Mouse (Mus musculus): ENCODE measurements around the gene Hipk1. TPM values are rescaled to one million over a fixed set of nuclear protein-coding genes. Genes with fewer than 3 reads are reported as not detected.
A peak's percentile ranks its signal among the peaks of the same experiment; 100 is the strongest.
"Not testable (repeated sequence)": the region's sequence is repeated elsewhere in the genome, so short reads cannot be mapped to it uniquely, and the experiment has no call there.

Hipk1 gene
- polyA plus RNA-seq, 1 experiment from 2014 or later, result 13.8 TPM

- no peak for ATAC-seq (replicated peaks; ENCODE audit: insufficient number of reproducible peaks, low FRiP score, low TSS enrichment, low read depth)
These were observed 41.1 kb upstream of the Hipk1 start, which contains the start of gene Bcl2l15 for GRCm38 (mm10) chr3:103832426-103832825. Bcl2l15 (plus strand) TSS chr3:103832601.

GRCm38 (mm10) chr3:103831146-103831545, 39.8 kb upstream of the Hipk1 start:
- no peaks in the 10 kb centered on the region for H3K36me3 ChIP-seq (replicated peaks; ENCODE audit: control insufficient read depth, insufficient read depth, low read depth, low read length)
- no peak for ATAC-seq (replicated peaks; ENCODE audit: insufficient number of reproducible peaks, low FRiP score, low TSS enrichment, low read depth)
- H3K4me3 ChIP-seq (ENCODE audit: low read depth, low read length), result no peak overlapping the region
- DNase-seq (ENCODE audit: low spot score), result no peak
- H3K4me2 ChIP-seq (ENCODE audit: low read depth, low read length), result no peak overlapping the region
- H3K9ac ChIP-seq (replicated peaks; ENCODE audit: low read length), result no peak overlapping the region
- H3K27me3 ChIP-seq (ENCODE audit: control insufficient read depth, insufficient read depth, low read length), result no peaks in the 10 kb centered on the region
- H3K27ac ChIP-seq (replicated peaks; ENCODE audit: low read depth, low read length), result no peak overlapping the region
- no peaks in the 10 kb centered on the region for H3K9me3 ChIP-seq (replicated peaks; ENCODE audit: control insufficient read depth, low read length)
- 81% methylated on average over 7 of the region's 7 CpGs for WGBS
- no peaks in the 10 kb centered on the region for H3K4me1 ChIP-seq (ENCODE audit: control insufficient read depth, insufficient read depth, low read length)

More at GRCm38 (mm10) chr3:103832426-103832825, 41.1 kb upstream of the Hipk1 start, which contains the start of gene Bcl2l15:
- no peak within 1 kb of the TSS for H3K9ac ChIP-seq (replicated peaks; ENCODE audit: low read length)
- no peaks in the 10 kb centered on the region for H3K4me1 ChIP-seq (ENCODE audit: control insufficient read depth, insufficient read depth, low read length)
- H3K4me3 ChIP-seq (ENCODE audit: low read depth, low read length), result no peak within 1 kb of the TSS
- H3K36me3 ChIP-seq (replicated peaks; ENCODE audit: control insufficient read depth, insufficient read depth, low read depth, low read length), result no peaks in the 10 kb centered on the region
- no peaks in the 10 kb centered on the region for H3K27me3 ChIP-seq (ENCODE audit: control insufficient read depth, insufficient read depth, low read length)
- no peaks in the 10 kb centered on the region for H3K9me3 ChIP-seq (replicated peaks; ENCODE audit: control insufficient read depth, low read length)
- no peak for DNase-seq (ENCODE audit: low spot score)
- H3K27ac ChIP-seq (replicated peaks; ENCODE audit: low read depth, low read length), result no peak within 1 kb of the TSS
- no peak within 1 kb of the TSS for H3K4me2 ChIP-seq (ENCODE audit: low read depth, low read length)

- H3K4me3 ChIP-seq (ENCODE audit: low read depth, low read length), result not testable (repeated sequence)
- 81% methylated on average over 1 of the region's 1 CpGs for WGBS
These were observed 39.3 kb upstream of the Hipk1 start for GRCm38 (mm10) chr3:103830681-103831080.

GRCm38 (mm10) chr3:103829036-103829435, 37.7 kb upstream of the Hipk1 start:
- WGBS, result 84% methylated on average over 3 of the region's 3 CpGs
- Histone ChIP-seq H3K4me2 (ENCODE audit: low read depth, low read length) (no peak overlapping the region), H3K36me3 (replicated peaks; ENCODE audit: control insufficient read depth, insufficient read depth, low read depth, low read length) (no peaks in the 10 kb centered on the region), H3K4me1 (ENCODE audit: control insufficient read depth, insufficient read depth, low read length) (no peaks in the 10 kb centered on the region), H3K9me3 (replicated peaks; ENCODE audit: control insufficient read depth, low read length) (no peaks in the 10 kb centered on the region), H3K27me3 (ENCODE audit: control insufficient read depth, insufficient read depth, low read length) (no peaks in the 10 kb centered on the region), H3K27ac (replicated peaks; ENCODE audit: low read depth, low read length) (no peak overlapping the region), H3K9ac (replicated peaks; ENCODE audit: low read length) (no peak overlapping the region), H3K4me3 (ENCODE audit: low read depth, low read length) (no peak overlapping the region)
- DNase-seq (ENCODE audit: low spot score) (no peak), ATAC-seq (replicated peaks; ENCODE audit: insufficient number of reproducible peaks, low FRiP score, low TSS enrichment, low read depth) (no peak)

More at GRCm38 (mm10) chr3:103830681-103831080, 39.3 kb upstream of the Hipk1 start:
- not testable (repeated sequence) for ATAC-seq (replicated peaks; ENCODE audit: insufficient number of reproducible peaks, low FRiP score, low TSS enrichment, low read depth); H3K4me2 ChIP-seq (ENCODE audit: low read depth, low read length); H3K9ac ChIP-seq (replicated peaks; ENCODE audit: low read length); H3K9me3 ChIP-seq (replicated peaks; ENCODE audit: control insufficient read depth, low read length); H3K27ac ChIP-seq (replicated peaks; ENCODE audit: low read depth, low read length); DNase-seq (ENCODE audit: low spot score); H3K4me1 ChIP-seq (ENCODE audit: control insufficient read depth, insufficient read depth, low read length); H3K27me3 ChIP-seq (ENCODE audit: control insufficient read depth, insufficient read depth, low read length); H3K36me3 ChIP-seq (replicated peaks; ENCODE audit: control insufficient read depth, insufficient read depth, low read depth, low read length)

- H3K9me3 ChIP-seq (replicated peaks; ENCODE audit: control insufficient read depth, low read length), result no peaks in the 10 kb centered on the region
- DNase-seq (ENCODE audit: low spot score) (no peak), ATAC-seq (replicated peaks; ENCODE audit: insufficient number of reproducible peaks, low FRiP score, low TSS enrichment, low read depth) (no peak)
- no peaks in the 10 kb centered on the region for H3K4me1 ChIP-seq (ENCODE audit: control insufficient read depth, insufficient read depth, low read length)
- no peak overlapping the region for H3K4me3 ChIP-seq (ENCODE audit: low read depth, low read length)
- H3K27me3 ChIP-seq (ENCODE audit: control insufficient read depth, insufficient read depth, low read length), result no peaks in the 10 kb centered on the region
- no peak overlapping the region for H3K4me2 ChIP-seq (ENCODE audit: low read depth, low read length)
- H3K36me3 ChIP-seq (replicated peaks; ENCODE audit: control insufficient read depth, insufficient read depth, low read depth, low read length), result no peaks in the 10 kb centered on the region
- no peak overlapping the region for H3K9ac ChIP-seq (replicated peaks; ENCODE audit: low read length)
- H3K27ac ChIP-seq (replicated peaks; ENCODE audit: low read depth, low read length), result no peak overlapping the region
These were observed 36.2 kb upstream of the Hipk1 start for GRCm38 (mm10) chr3:103827548-103827947.

GRCm38 (mm10) chr3:103810967-103811366, 19.6 kb upstream of the Hipk1 start:
- no peaks in the 10 kb centered on the region for H3K9me3 ChIP-seq (replicated peaks; ENCODE audit: control insufficient read depth, low read length)
- H3K27ac ChIP-seq (replicated peaks; ENCODE audit: low read depth, low read length), result no peak overlapping the region
- peaks cover 5% of the 10 kb centered on the region; the same call in 1 of the 2 replicates for H3K36me3 ChIP-seq (replicated peaks; ENCODE audit: control insufficient read depth, insufficient read depth, low read depth, low read length)
- DNase-seq (ENCODE audit: low spot score), result no peak
- no peak for ATAC-seq (replicated peaks; ENCODE audit: insufficient number of reproducible peaks, low FRiP score, low TSS enrichment, low read depth)
- 86% methylated on average over 6 of the region's 6 CpGs for WGBS
- H3K4me2 ChIP-seq (ENCODE audit: low read depth, low read length), result no peak overlapping the region
- H3K4me1 ChIP-seq (ENCODE audit: control insufficient read depth, insufficient read depth, low read length), result no peaks in the 10 kb centered on the region
- no peak overlapping the region for H3K9ac ChIP-seq (replicated peaks; ENCODE audit: low read length)
- no peaks in the 10 kb centered on the region for H3K27me3 ChIP-seq (ENCODE audit: control insufficient read depth, insufficient read depth, low read length)
- H3K4me3 ChIP-seq (ENCODE audit: low read depth, low read length), result no peak overlapping the region

- H3K27me3 ChIP-seq (ENCODE audit: control insufficient read depth, insufficient read depth, low read length), result no peaks in the 10 kb centered on the region
- H3K36me3 ChIP-seq (replicated peaks; ENCODE audit: control insufficient read depth, insufficient read depth, low read depth, low read length), result peaks cover 2% of the 10 kb centered on the region; the same call in 1 of the 2 replicates
- under 1% methylated on average over 14 of the region's 14 CpGs for WGBS
- peak overlapping the region; percentile 69 for H3K4me2 ChIP-seq (ENCODE audit: low read depth, low read length)
- DNase-seq (ENCODE audit: low spot score), result no peak
- H3K4me3 ChIP-seq (ENCODE audit: low read depth, low read length), result peak overlapping the region; percentile 84
- no peaks in the 10 kb centered on the region for H3K4me1 ChIP-seq (ENCODE audit: control insufficient read depth, insufficient read depth, low read length)
- no peak; the same call in 1 of the 2 replicates for ATAC-seq (replicated peaks; ENCODE audit: insufficient number of reproducible peaks, low FRiP score, low TSS enrichment, low read depth)
- no peaks in the 10 kb centered on the region for H3K9me3 ChIP-seq (replicated peaks; ENCODE audit: control insufficient read depth, low read length)
- peak overlapping the region; percentile 75; the same call in 1 of the 2 replicates for H3K27ac ChIP-seq (replicated peaks; ENCODE audit: low read depth, low read length)
- H3K9ac ChIP-seq (replicated peaks; ENCODE audit: low read length), result peak overlapping the region; percentile 87
These were observed 18.4 kb upstream of the Hipk1 start for GRCm38 (mm10) chr3:103809799-103810150.

GRCm38 (mm10) chr3:103808891-103809798, 17.8 kb upstream of the Hipk1 start, which contains the start of the genes Dclre1b, Ap4b1 and Gm43064:
Dclre1b (minus strand) TSS chr3:103809444.
Ap4b1 (plus strand) TSS chr3:103809520.
Gm43064 (plus strand) TSS chr3:103809573.
- WGBS, result under 1% methylated on average over 58 of the region's 70 CpGs
- ATAC-seq (replicated peaks; ENCODE audit: insufficient number of reproducible peaks, low FRiP score, low TSS enrichment, low read depth), result peak; percentile 96

More at GRCm38 (mm10) chr3:103808891-103809798, 17.8 kb upstream of the Hipk1 start, which contains the start of the genes Dclre1b, Ap4b1 and Gm43064:
- DNase-seq (ENCODE audit: low spot score), result peak; percentile 96
- peaks cover 2% of the 10 kb centered on the region; the same call in 1 of the 2 replicates for H3K36me3 ChIP-seq (replicated peaks; ENCODE audit: control insufficient read depth, insufficient read depth, low read depth, low read length)
- H3K4me2 ChIP-seq (ENCODE audit: low read depth, low read length), result peak within 1 kb of the TSS; percentile 69
- H3K27me3 ChIP-seq (ENCODE audit: control insufficient read depth, insufficient read depth, low read length), result no peaks in the 10 kb centered on the region
- H3K4me3 ChIP-seq (ENCODE audit: low read depth, low read length), result peak within 1 kb of the TSS; percentile 84
- no peaks in the 10 kb centered on the region for H3K4me1 ChIP-seq (ENCODE audit: control insufficient read depth, insufficient read depth, low read length)
- peak within 1 kb of the TSS; percentile 87 for H3K9ac ChIP-seq (replicated peaks; ENCODE audit: low read length)
- peak within 1 kb of the TSS; percentile 75 for H3K27ac ChIP-seq (replicated peaks; ENCODE audit: low read depth, low read length)
- H3K9me3 ChIP-seq (replicated peaks; ENCODE audit: control insufficient read depth, low read length), result no peaks in the 10 kb centered on the region

All from embryonic facial prominence, embryonic 11.5 days (tissue).